Mouse (Mus musculus) hindbrain, embryonic 13.5 days (tissue): ENCODE results near the gene Tmem102. TPM values are rescaled to one million over a fixed set of nuclear protein-coding genes. Genes with fewer than 3 reads are reported as not detected.

ENCODE experiments used
- ATAC-seq: fragments of 200-750 bp; cut with Nextera tagmentation; 2 replicates; pipeline ENCODE4 v1.8.0; 2017; ENCODE audit warnings: moderate TSS enrichment; ENCODE audit not compliant: low FRiP score
- H3K27ac ChIP-seq: fragments of 300-500 bp; sonication (generic); 2 replicates; pipeline ENCODE4 v1.5.1; 2015; ENCODE audit warnings: inconsistent platforms, mild to moderate bottlenecking, moderate library complexity
- H3K27me3 ChIP-seq: fragments of 300-500 bp; sonication (generic); 2 replicates; pipeline ENCODE4 v1.6.1; 2015; ENCODE audit warnings: mild to moderate bottlenecking, inconsistent platforms
- H3K36me3 ChIP-seq: fragments of 300-500 bp; sonication (generic); 2 replicates; pipeline ENCODE4 v1.6.1; 2015; ENCODE audit warnings: mild to moderate bottlenecking, inconsistent platforms
- H3K4me1 ChIP-seq: fragments of 300-500 bp; sonication (generic); replicated peaks from 2 replicates; pipeline ENCODE4 v1.6.1; 2015; ENCODE audit warnings: inconsistent platforms
- H3K4me2 ChIP-seq: fragments of 300-500 bp; sonication (generic); 2 replicates; pipeline ENCODE4 v1.6.1; 2015; ENCODE audit warnings: inconsistent platforms, mild to moderate bottlenecking, moderate library complexity
- H3K4me3 ChIP-seq: fragments of 300-500 bp; sonication (generic); 2 replicates; pipeline ENCODE4 v1.5.1; 2015; ENCODE audit warnings: mild to moderate bottlenecking, inconsistent platforms
- H3K9ac ChIP-seq: fragments of 300-500 bp; sonication (generic); 2 replicates; pipeline ENCODE4 v1.6.1; 2015; ENCODE audit warnings: mild to moderate bottlenecking, inconsistent platforms
- H3K9me3 ChIP-seq: fragments of 300-500 bp; sonication (generic); 2 replicates; pipeline ENCODE4 v1.6.1; 2016; ENCODE audit warnings: inconsistent platforms
- WGBS: fragments of 180-500 bp; shearing (Covaris S2); methylation state at CpG from one replicate; pipeline ENCODE4 v1.1.7; 2015; 5-methylcytosine and 5-hydroxymethylcytosine counted together
- polyA plus RNA-seq: library from polyadenylated mRNA; unstranded; fragments of >200 nt; fragmentation: Nextera tagmentation; extraction: Ambion mirVana; gene quantifications from 2 replicates; pipeline ENCODE4 v1.2.1, GENCODE M21; 2015

Tmem102 gene
- 1.1 TPM in 2 replicates for polyA plus RNA-seq

- H3K9ac ChIP-seq: no peak within 1 kb of the TSS; the same call in 1 of the 2 replicates
- H3K4me1 ChIP-seq: peaks cover 51% of the 10 kb centered on the region
Observed at GRCm38 (mm10) chr11:69804972-69805909, at the start of gene Tmem102. Tmem102 (minus strand) TSS chr11:69805624.

GRCm38 (mm10) chr11:69854680-69855079 lies 49.3 kb upstream of the Tmem102 start:
- Histone ChIP-seq H3K27me3 (peaks cover 32% of the 10 kb centered on the region), H3K4me3 (no peak overlapping the region), H3K36me3 (peaks cover 32% of the 10 kb centered on the region), H3K27ac (no peak overlapping the region; the same call in 1 of the 2 replicates), H3K9ac (no peak overlapping the region), H3K4me2 (no peak overlapping the region), H3K9me3 (no peaks in the 10 kb centered on the region), H3K4me1 (peaks cover 14% of the 10 kb centered on the region)
- 88% methylated on average over 10 of the region's 10 CpGs for whole genome bisulfite sequencing
- ATAC-seq: no peak

More at GRCm38 (mm10) chr11:69804972-69805909, at the start of gene Tmem102:
- H3K4me3 ChIP-seq: peak within 1 kb of the TSS; percentile 10; the same call in 1 of the 2 replicates
- 5% methylated on average over 29 of the region's 29 CpGs for WGBS
- 0 out of 2 replicates have a peak, but pooled peaks cover 3% of the 10 kb centered on the region for H3K9me3 ChIP-seq
- H3K36me3 ChIP-seq: no peaks in the 10 kb centered on the region
- H3K4me2 ChIP-seq: peak within 1 kb of the TSS; percentile 94
- no peak within 1 kb of the TSS for H3K27ac ChIP-seq
- peaks cover 51% of the 10 kb centered on the region for H3K27me3 ChIP-seq
- no peak for ATAC-seq

- WGBS: 78% methylated on average over 7 of the region's 7 CpGs
- no peaks in the 10 kb centered on the region for H3K9me3 ChIP-seq
- H3K4me2 ChIP-seq: no peak overlapping the region
- peaks cover 26% of the 10 kb centered on the region for H3K27me3 ChIP-seq
- no peak overlapping the region for H3K27ac ChIP-seq
- peaks cover 18% of the 10 kb centered on the region for H3K4me1 ChIP-seq
- peaks cover 39% of the 10 kb centered on the region for H3K36me3 ChIP-seq
- H3K9ac ChIP-seq: no peak overlapping the region
- no peak overlapping the region for H3K4me3 ChIP-seq
- no peak for ATAC-seq
Observed at GRCm38 (mm10) chr11:69853994-69854393, 48.6 kb upstream of the Tmem102 start.

- Histone ChIP-seq H3K36me3 (peaks cover 49% of the 10 kb centered on the region), H3K9me3 (no peaks in the 10 kb centered on the region), H3K27me3 (no peaks in the 10 kb centered on the region), H3K27ac (no peak overlapping the region), H3K4me3 (no peak overlapping the region), H3K9ac (no peak overlapping the region), H3K4me2 (no peak overlapping the region), H3K4me1 (peaks cover 43% of the 10 kb centered on the region)
- 79% methylated on average over 8 of the region's 8 CpGs for WGBS
- no peak for ATAC-seq
Observed at GRCm38 (mm10) chr11:69850754-69851153, 45.3 kb upstream of the Tmem102 start.

- Histone ChIP-seq H3K9ac (no peak overlapping the region), H3K36me3 (peaks cover 49% of the 10 kb centered on the region), H3K4me3 (no peak overlapping the region), H3K27me3 (no peaks in the 10 kb centered on the region), H3K9me3 (no peaks in the 10 kb centered on the region), H3K4me1 (peaks cover 45% of the 10 kb centered on the region), H3K4me2 (no peak overlapping the region), H3K27ac (no peak overlapping the region)
- no peak for ATAC-seq
- WGBS: 95% methylated on average over 15 of the region's 15 CpGs
Observed at GRCm38 (mm10) chr11:69849884-69850283, 44.5 kb upstream of the Tmem102 start.

GRCm38 (mm10) chr11:69849128-69849527 lies 43.7 kb upstream of the Tmem102 start:
- H3K9ac ChIP-seq: no peak overlapping the region
- H3K4me2 ChIP-seq: no peak overlapping the region
- 91% methylated on average over 9 of the region's 9 CpGs for WGBS
- no peak overlapping the region for H3K4me3 ChIP-seq
- peaks cover 45% of the 10 kb centered on the region for H3K4me1 ChIP-seq
- no peak overlapping the region; the same call in 1 of the 2 replicates for H3K27ac ChIP-seq
- no peaks in the 10 kb centered on the region for H3K9me3 ChIP-seq
- H3K27me3 ChIP-seq: no peaks in the 10 kb centered on the region
- H3K36me3 ChIP-seq: peaks cover 49% of the 10 kb centered on the region
- no peak for ATAC-seq

GRCm38 (mm10) chr11:69848021-69848420 lies 42.6 kb upstream of the Tmem102 start:
- no peaks in the 10 kb centered on the region for H3K27me3 ChIP-seq
- ATAC-seq: no peak
- peak overlapping the region; percentile 74 for H3K4me3 ChIP-seq
- peaks cover 49% of the 10 kb centered on the region for H3K36me3 ChIP-seq
- 96% methylated on average over 6 of the region's 6 CpGs for WGBS
- peak overlapping the region; percentile 98; the same call in 1 of the 2 replicates for H3K27ac ChIP-seq
- H3K9ac ChIP-seq: peak overlapping the region; percentile 90
- peak overlapping the region; percentile 92 for H3K4me2 ChIP-seq
- no peaks in the 10 kb centered on the region for H3K9me3 ChIP-seq
- peaks cover 45% of the 10 kb centered on the region for H3K4me1 ChIP-seq

- Histone ChIP-seq H3K9me3 (no peaks in the 10 kb centered on the region), H3K4me1 (peaks cover 45% of the 10 kb centered on the region), H3K27ac (peak overlapping the region; percentile 98), H3K4me2 (peak overlapping the region; percentile 92), H3K9ac (peak overlapping the region; percentile 90), H3K4me3 (peak overlapping the region; percentile 74), H3K36me3 (peaks cover 40% of the 10 kb centered on the region), H3K27me3 (no peaks in the 10 kb centered on the region)
- peak; percentile 52 for ATAC-seq
- WGBS: 13% methylated on average over 37 of the region's 37 CpGs
Observed at GRCm38 (mm10) chr11:69846738-69847688, 41.6 kb upstream of the Tmem102 start.

- peaks cover 45% of the 10 kb centered on the region for H3K4me1 ChIP-seq
- H3K27me3 ChIP-seq: no peaks in the 10 kb centered on the region
- H3K4me2 ChIP-seq: peak within 1 kb of the TSS; percentile 92
- H3K36me3 ChIP-seq: peaks cover 32% of the 10 kb centered on the region
- H3K9ac ChIP-seq: peak within 1 kb of the TSS; percentile 90
- ATAC-seq: peak; percentile 92
- WGBS: under 1% methylated on average over 37 of the region's 38 CpGs
- H3K4me3 ChIP-seq: peak within 1 kb of the TSS; percentile 74
- H3K9me3 ChIP-seq: no peaks in the 10 kb centered on the region
- H3K27ac ChIP-seq: peak within 1 kb of the TSS; percentile 98
Observed at GRCm38 (mm10) chr11:69846198-69846680, 40.8 kb upstream of the Tmem102 start, which contains the start of gene Plscr3. Plscr3 (plus strand) TSS chr11:69846376.

GRCm38 (mm10) chr11:69838714-69839104 lies 33.3 kb upstream of the Tmem102 start:
- H3K4me2 ChIP-seq: peak overlapping the region; percentile 99
- H3K4me1 ChIP-seq: peaks cover 35% of the 10 kb centered on the region
- H3K27me3 ChIP-seq: no peaks in the 10 kb centered on the region
- ATAC-seq: no peak
- peak overlapping the region; percentile 89 for H3K27ac ChIP-seq
- H3K36me3 ChIP-seq: peaks cover 2% of the 10 kb centered on the region
- 2% methylated on average over 7 of the region's 7 CpGs for WGBS
- H3K9ac ChIP-seq: peak overlapping the region; percentile 69
- peak overlapping the region; percentile 98 for H3K4me3 ChIP-seq
- no peaks in the 10 kb centered on the region for H3K9me3 ChIP-seq

- H3K4me3 ChIP-seq: peak within 1 kb of the TSS; percentile 98
- H3K36me3 ChIP-seq: peaks cover 8% of the 10 kb centered on the region
- WGBS: 1% methylated on average over 34 of the region's 34 CpGs
- no peaks in the 10 kb centered on the region for H3K9me3 ChIP-seq
- peak; percentile 91 for ATAC-seq
- H3K9ac ChIP-seq: peak within 1 kb of the TSS; percentile 99
- H3K27ac ChIP-seq: peak within 1 kb of the TSS; percentile 99
- no peaks in the 10 kb centered on the region for H3K27me3 ChIP-seq
- H3K4me2 ChIP-seq: peak within 1 kb of the TSS; percentile 99
- H3K4me1 ChIP-seq: peaks cover 41% of the 10 kb centered on the region
Observed at GRCm38 (mm10) chr11:69837952-69838713, 32.7 kb upstream of the Tmem102 start, which contains the start of gene Tmem256. Tmem256 (plus strand) TSS chr11:69838514.
